Mouse (Mus musculus) CD4-positive naive resting alpha-beta T cell, adult 57 days (primary cell): ENCODE measurements around the gene Cacng3. TPM values are rescaled to one million over a fixed set of nuclear protein-coding genes. Genes with fewer than 3 reads are reported as not detected.

Source experiments
- total RNA-seq: library from RNA; stranded (reverse); gene quantifications from one replicate; pipeline ENCODE4 v1.2.4, GENCODE M21; 2023

Cacng3 gene
- not detected for total RNA-seq

DNA sequence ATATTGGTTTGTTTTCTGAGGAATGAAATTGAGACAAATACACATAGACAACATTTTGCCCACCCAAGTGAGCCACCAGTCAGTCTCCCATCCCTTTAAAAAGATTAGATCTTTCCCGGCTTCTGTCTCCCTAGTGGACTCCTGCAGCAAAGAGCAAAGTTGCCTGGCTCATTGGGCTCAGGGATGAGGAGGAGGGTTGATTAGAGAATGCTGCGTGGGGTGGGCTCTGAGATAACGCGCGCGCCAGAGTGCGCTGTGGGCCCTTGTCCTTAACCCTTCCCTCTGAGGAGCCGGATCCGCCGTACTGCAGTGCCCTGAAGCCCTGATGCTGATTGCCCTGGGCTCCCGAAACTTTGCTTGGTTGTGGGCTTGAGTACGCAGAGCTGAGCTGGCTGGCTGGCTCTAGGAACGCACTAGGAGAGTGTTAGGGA is at the start of gene Cacng3:
TSS of gene Cacng3 (plus strand) at position 51 of the 431 bp plus-strand sequence.

